Mouse (Mus musculus) myocyte (in vitro differentiated cells): Measurements from ENCODE around the gene Diaph3.

ENCODE experiments used
- CEBPB ChIP-seq: IDR thresholded peaks from 2 replicates; pipeline ENCODE4 v1.6.1; 2011; ENCODE audit warnings: mild to moderate bottlenecking, moderate library complexity; ENCODE audit not compliant: poor library complexity, insufficient read depth, severe bottlenecking
- E2F4 ChIP-seq: IDR thresholded peaks from one replicate; pipeline ENCODE4 v1.6.1; 2011; ENCODE audit warnings: mild to moderate bottlenecking, control low read depth, moderate library complexity; ENCODE audit not compliant: insufficient read depth
- MYOG ChIP-seq, 3 experiments: IDR thresholded peaks; one replicate each; pipeline ENCODE4 v1.6.1; 2011; ENCODE audit warnings: control low read depth in 2 of 3, low read depth in 2 of 3, mild to moderate bottlenecking in 2 of 3; ENCODE audit not compliant: insufficient read length in 2 of 3, control insufficient read depth in 1 of 3, insufficient read depth in 1 of 3
- POLR2A ChIP-seq: IDR thresholded peaks from one replicate; pipeline ENCODE4 v1.6.1; 2011; ENCODE audit warnings: low read depth, mild to moderate bottlenecking, control low read depth, moderate library complexity; ENCODE audit not compliant: insufficient read length
- POLR2AphosphoS2 ChIP-seq: IDR thresholded peaks from one replicate; pipeline ENCODE4 v1.6.1; 2011; ENCODE audit warnings: low read depth, control low read depth; ENCODE audit not compliant: insufficient read length
- SRF ChIP-seq: IDR thresholded peaks from one replicate; pipeline ENCODE4 v1.6.1; 2011; ENCODE audit warnings: low read depth; ENCODE audit not compliant: control insufficient read depth, insufficient read length
- TCF12 ChIP-seq: IDR thresholded peaks from one replicate; pipeline ENCODE4 v1.6.1; 2011; ENCODE audit warnings: mild to moderate bottlenecking, control low read depth; ENCODE audit not compliant: poor library complexity, insufficient read depth, severe bottlenecking
- USF1 ChIP-seq: IDR thresholded peaks from one replicate; pipeline ENCODE4 v1.6.1; 2011; ENCODE audit warnings: low read depth, mild to moderate bottlenecking, control low read depth, moderate library complexity

DNA sequence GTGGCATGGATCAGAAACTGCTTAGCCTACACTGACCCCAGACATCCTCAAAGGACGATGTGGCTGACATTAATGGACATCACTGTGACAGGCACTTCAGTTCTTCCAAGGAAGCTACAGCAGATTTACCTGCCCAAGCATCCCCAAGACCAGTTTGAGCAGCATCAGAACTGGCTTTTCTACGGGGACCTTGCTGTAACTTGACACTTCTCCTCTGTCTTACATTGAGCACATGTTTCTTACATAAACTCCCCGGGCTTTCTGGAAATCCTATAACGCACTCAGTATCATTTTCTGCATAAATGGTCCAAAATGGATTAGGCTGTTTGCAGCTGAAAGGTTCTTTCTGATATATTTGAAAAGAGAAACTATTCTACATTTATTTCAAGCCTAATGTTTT, 143.7 kb downstream of the Diaph3 start:
- TF ChIP-seq E2F4 (no peak), TCF12 (no peak), POLR2A (no peak), MYOG (IDR thresholded peaks at IDR 0.05; ENCODE audit: control insufficient read depth in 1 of 3, insufficient read depth in 1 of 3, insufficient read length in 2 of 3, low read depth in 2 of 3) (no peak), POLR2AphosphoS2 (no peak), SRF (no peak), USF1 (no peak), CEBPB (no peak)
